Mouse (Mus musculus) kidney, adult 11 months (tissue): ENCODE data around the gene Htr2b.
A peak's percentile ranks its signal among the peaks of the same experiment; 100 is the strongest.

ENCODE experiments used
- DNase-seq: peaks from one replicate; pipeline ENCODE4 v3.0.0; 2022

The Htr2b gene

DNA sequence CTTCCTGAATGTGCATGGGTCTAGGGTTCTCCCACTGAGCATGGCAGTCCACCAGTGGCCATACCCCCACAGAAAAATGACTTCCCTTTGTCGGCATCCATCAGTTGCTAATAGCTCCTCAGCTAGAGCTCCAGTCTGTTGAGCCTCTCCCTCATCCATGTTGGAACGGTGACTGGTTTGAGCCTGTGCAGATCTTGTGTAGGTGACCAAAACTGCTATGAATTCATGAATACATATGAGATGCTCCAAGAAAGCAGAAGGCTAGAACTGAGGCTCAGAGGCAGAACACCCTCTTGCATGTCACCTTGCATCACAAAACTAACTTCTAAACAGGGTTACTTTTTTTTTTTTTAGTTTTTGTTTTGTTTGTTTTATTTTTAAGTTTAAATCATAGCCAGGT is 35.2 kb downstream of the Htr2b start:
- no peak for DNase-seq

DNA sequence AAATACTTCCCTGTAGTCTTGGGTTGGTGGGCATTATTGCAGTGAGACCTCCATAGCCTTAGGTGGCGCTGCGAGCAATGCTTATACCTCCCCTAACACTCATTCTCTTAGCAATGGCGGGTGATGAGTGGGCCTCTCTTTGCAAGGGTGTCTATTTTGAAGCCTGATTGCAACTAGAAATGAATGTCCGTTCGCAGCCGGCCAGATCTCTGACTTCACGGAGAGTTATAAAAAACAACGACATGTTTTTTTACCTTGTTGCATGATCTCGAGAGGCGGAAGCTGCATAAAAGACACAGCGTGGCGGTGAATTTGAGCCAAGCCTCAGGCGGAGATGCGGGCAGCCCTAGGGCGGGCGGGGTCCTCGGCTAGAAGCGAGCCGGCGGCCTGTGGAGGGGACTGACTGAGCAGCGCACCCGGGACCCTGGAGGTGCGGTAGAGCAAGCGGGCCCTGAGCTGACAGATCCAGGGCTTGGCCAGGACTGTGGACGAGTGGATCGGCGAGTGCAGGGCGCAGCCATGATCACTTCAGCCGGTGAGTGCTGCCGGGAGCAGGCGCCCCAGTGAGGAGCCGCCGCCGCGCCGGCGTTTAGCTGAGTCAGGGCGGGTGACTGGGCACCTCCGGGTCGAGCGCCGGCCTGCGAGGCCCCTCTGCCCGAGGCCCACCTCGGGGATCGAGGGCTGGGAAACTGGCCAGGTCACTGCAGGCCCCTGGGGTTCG is 47.3 kb downstream of the Htr2b start, which contains the start of gene Psmd1:
Gene Psmd1 (plus strand): TSS at position 117 of the 721 bp plus-strand sequence.
- DNase-seq, result peak; percentile 89

GRCm38 (mm10) chr1:86062523-86062922 is 49.2 kb downstream of the Htr2b start:
- no peak for DNase-seq

DNA sequence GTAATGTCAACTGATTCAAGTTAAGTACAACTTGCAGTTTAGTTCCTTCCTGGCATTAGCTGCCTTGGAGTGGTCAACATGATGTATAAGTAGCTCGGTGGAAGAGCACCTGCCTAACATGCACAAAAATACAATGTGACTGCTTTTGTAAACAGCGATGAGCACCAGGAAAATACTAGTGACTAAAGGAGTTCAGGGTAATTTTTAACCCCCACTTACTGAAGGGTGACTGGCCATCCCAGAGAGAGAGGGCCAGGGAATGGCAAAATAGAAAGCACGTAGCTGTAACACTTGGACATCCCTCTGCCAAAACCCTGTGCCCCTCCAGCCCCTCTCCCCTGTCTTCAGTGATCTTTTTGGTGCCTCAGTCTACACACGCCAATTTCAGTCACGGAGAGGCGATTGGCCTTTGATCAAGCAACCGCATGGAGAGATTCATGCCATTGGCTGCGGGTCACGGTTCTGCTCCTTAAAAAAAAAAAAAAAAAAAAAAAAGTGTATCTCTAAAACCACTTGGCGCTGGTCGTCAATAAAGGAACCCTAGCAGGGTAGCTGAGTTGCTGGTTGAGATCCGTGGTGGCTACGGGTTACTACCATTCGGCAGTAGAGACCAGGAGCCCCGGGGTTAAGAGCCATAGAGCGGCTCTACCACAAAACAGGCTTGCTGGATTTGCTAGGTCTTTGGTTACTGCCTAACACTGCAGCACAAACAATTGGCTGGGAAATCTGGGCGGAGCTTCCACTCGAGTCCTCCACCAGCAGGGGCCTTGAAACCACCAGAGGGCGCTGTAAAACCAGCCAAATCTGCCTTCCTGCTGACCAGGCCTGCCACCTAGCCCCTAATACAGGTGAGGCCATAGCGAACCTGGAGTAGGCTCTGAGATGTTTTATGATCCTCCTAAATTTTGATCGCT is 52.7 kb downstream of the Htr2b start:
- DNase-seq, result peak; percentile 96

- no peak for DNase-seq
Measured at GRCm38 (mm10) chr1:86056284-86056683, 55.5 kb downstream of the Htr2b start.

GRCm38 (mm10) chr1:86054943-86055342 is 56.8 kb downstream of the Htr2b start:
- no peak for DNase-seq

GRCm38 (mm10) chr1:86053198-86053921 is 58.4 kb downstream of the Htr2b start:
- DNase-seq, result peak; percentile 33
